Mouse (Mus musculus) limb, embryonic 10.5 days (tissue): ENCODE data around the gene Mup18. TPM values are rescaled to one million over a fixed set of nuclear protein-coding genes. Genes with fewer than 3 reads are reported as not detected.
"Not testable (repeated sequence)": the region's sequence is repeated elsewhere in the genome, so short reads cannot be mapped to it uniquely, and the experiment has no call there.

Experiments used
- DNase-seq: peaks from one replicate; pipeline ENCODE4 v3.0.0-alpha.2; 2017; ENCODE audit warnings: low spot score
- H3K27ac ChIP-seq: fragments of 300-500 bp; sonication (generic); 2 replicates; pipeline ENCODE4 v1.5.1; 2016; ENCODE audit warnings: mild to moderate bottlenecking
- H3K27me3 ChIP-seq: fragments of 300-500 bp; sonication (generic); 2 replicates; pipeline ENCODE4 v1.6.1; 2016; ENCODE audit warnings: low read depth, mild to moderate bottlenecking; ENCODE audit not compliant: poor library complexity, severe bottlenecking
- H3K36me3 ChIP-seq: fragments of 300-500 bp; sonication (generic); 2 replicates; pipeline ENCODE4 v1.6.1; 2016; ENCODE audit warnings: mild to moderate bottlenecking, moderate library complexity
- H3K4me1 ChIP-seq: fragments of 300-500 bp; sonication (generic); 2 replicates; pipeline ENCODE4 v1.6.1; 2016
- H3K4me3 ChIP-seq: fragments of 300-500 bp; sonication (generic); 2 replicates; pipeline ENCODE4 v1.5.1; 2016; ENCODE audit warnings: mild to moderate bottlenecking, moderate library complexity
- H3K9me3 ChIP-seq: fragments of 300-500 bp; sonication (generic); replicated peaks from 2 replicates; pipeline ENCODE4 v1.6.1; 2016; ENCODE audit warnings: mild to moderate bottlenecking
- WGBS: fragments of 180-500 bp; shearing (Covaris S2); methylation state at CpG from one replicate; pipeline ENCODE4 v1.1.7; 2016; 5-methylcytosine and 5-hydroxymethylcytosine counted together
- polyA plus RNA-seq: library from polyadenylated mRNA; unstranded; fragments of >200 nt; fragmentation: Nextera tagmentation; extraction: Ambion mirVana; gene quantifications from 2 replicates; pipeline ENCODE4 v1.2.1, GENCODE M21; 2016

Gene Mup18
- not detected in 2 replicates for polyA plus RNA-seq

DNA sequence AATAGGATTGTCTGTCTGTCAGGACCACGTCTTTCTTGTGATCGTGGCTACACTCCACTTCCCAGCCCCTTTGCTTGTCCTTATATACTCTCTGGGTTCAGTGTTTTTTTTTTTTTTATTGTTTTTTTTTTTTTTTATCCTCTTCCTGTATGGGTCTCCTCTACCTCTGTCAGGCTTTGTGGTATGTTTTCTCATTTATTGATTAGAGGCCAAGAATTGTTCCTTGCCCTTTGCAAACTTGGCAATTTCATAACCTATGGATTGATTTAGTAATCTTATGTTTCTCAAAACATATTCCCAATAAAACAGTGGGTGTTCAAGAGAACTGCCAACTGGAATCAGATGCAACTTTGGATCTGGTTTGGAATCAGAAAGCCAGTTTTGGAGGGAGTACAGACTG, at the start of gene Mup18:
TSS of gene Mup18 (minus strand) at position 101 of the 400 bp plus-strand sequence.
- H3K27ac ChIP-seq, H3K4me3 ChIP-seq, H3K4me1 ChIP-seq, H3K27me3 ChIP-seq, DNase-seq, H3K36me3 ChIP-seq, H3K9me3 ChIP-seq: not testable (repeated sequence)
- WGBS = 79% methylated on average over 2 of the region's 2 CpGs

DNA sequence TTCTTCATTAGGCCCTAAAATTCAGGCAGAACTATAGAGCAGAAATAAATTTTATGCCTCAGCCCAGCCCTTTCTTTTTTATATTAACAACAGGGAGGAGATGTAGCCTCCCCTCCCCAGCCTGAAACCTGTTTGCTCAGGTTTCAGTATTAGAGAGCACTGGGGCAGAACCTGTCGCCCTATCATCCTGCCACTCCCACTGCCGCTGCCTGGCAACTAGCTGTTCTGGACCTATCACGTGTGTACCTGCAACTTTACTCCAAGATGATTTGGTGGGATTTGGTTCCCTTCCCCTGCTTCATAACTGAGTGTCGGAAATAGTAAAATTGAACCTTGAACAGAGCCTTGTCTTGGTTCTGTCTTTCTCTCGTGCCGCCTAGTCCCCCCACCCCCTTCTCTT, 40.4 kb upstream of the Mup18 start:
- not testable (repeated sequence) for DNase-seq, H3K9me3 ChIP-seq, H3K27me3 ChIP-seq, H3K36me3 ChIP-seq, H3K27ac ChIP-seq, H3K4me3 ChIP-seq, H3K4me1 ChIP-seq
- 91% methylated on average over 6 of the region's 6 CpGs for WGBS

Other genes with a start within 250 kb of the Mup18 start
- 0.40 TPM in 1 of 2 replicates, not detected in the other for gene Mup15, start 234.4 kb downstream of the Mup18 start, polyA plus RNA-seq
- gene Mup16, start 154.6 kb downstream of the Mup18 start, polyA plus RNA-seq = not detected in 2 replicates
- not detected in 2 replicates for gene Mup17, start 78.3 kb downstream of the Mup18 start, polyA plus RNA-seq
- not detected in 2 replicates for gene Mup19, start 108.1 kb upstream of the Mup18 start, polyA plus RNA-seq
- gene Mup5, start 161.1 kb upstream of the Mup18 start, polyA plus RNA-seq = not detected in 2 replicates